Mouse (Mus musculus) lung, adult 2 months (tissue): ENCODE data around the gene Wdr89.

Experiments
- CTCF ChIP-seq: fragments of 200-500 bp; IDR thresholded peaks from 2 replicates; pipeline ENCODE4 v1.5.1; 2011; ENCODE audit warnings: mild to moderate bottlenecking, low read length, control low read depth; ENCODE audit not compliant: insufficient read depth
- POLR2A ChIP-seq: fragments of 200-500 bp; IDR thresholded peaks from 2 replicates; pipeline ENCODE4 v1.6.1; 2011; ENCODE audit warnings: low read depth, mild to moderate bottlenecking, control low read depth, low read length, borderline replicate concordance; ENCODE audit errors: extremely low read depth

DNA sequence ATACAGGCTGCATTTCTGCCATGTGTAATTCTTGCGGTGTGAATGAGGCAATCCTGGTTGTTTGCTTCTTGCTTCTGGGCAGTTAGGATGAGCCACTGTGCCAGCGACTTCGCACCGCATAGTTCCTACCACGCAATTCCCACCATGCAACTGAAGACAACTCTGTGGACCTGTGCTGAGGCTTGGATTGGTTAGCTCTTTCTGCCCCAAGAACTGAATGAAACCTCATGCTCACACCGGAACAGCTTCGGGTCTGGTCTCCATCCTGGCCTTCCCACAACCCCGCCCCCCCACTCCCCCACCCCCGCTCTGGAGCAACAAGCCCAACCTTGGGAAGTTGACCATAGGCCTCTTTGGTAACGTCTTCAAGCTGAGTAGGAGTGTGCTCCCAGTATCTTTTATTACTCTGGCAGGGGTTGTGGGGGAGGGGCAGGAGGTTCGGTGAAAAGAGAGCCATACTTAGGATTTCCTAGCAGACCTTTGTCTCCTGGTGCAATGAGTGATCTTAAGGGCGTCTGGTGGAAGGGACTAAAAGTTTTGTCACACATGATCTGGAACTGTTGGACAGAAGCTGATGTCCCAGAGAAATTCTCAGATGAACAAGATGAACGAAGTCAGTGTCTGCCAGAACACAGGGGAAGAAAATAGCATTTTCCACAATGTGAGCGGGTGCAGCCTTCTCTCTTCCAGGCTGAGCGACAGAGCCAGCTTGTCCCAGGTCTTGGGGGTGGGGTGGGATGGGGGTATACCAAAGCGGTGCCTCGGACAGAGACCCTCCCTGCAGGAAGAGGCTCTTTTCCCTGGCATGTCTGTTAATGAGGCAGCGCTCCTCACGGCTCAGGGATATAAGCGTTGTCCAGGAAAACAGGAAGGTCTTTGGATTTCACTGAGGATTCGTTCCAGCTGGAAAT, 32.1 kb upstream of the Wdr89 start:
- TF ChIP-seq CTCF (no peak), POLR2A (no peak)
